Mouse (Mus musculus): ENCODE measurements around the gene Tulp2.
"Not testable (repeated sequence)": the region's sequence is repeated elsewhere in the genome, so short reads cannot be mapped to it uniquely, and the experiment has no call there.

Gene Tulp2

GRCm38 (mm10) chr7:45460377-45460776 is 21.3 kb upstream of the Tulp2 start:
- peak in 1 of 2 experiments; percentile 41 for DNase-seq

- DNase-seq, result peak; percentile 58 to 70
Observed at GRCm38 (mm10) chr7:45460860-45461314, 20.8 kb upstream of the Tulp2 start.

- DNase-seq, result peak in 1 of 2 experiments; percentile 38
Observed at GRCm38 (mm10) chr7:45461326-45461725, 20.4 kb upstream of the Tulp2 start.

- no peak for DNase-seq
Observed at GRCm38 (mm10) chr7:45461781-45462180, 19.9 kb upstream of the Tulp2 start.

GRCm38 (mm10) chr7:45462325-45462724 is 19.4 kb upstream of the Tulp2 start:
- no peak for DNase-seq

GRCm38 (mm10) chr7:45462868-45463267 is 18.8 kb upstream of the Tulp2 start:
- not testable (repeated sequence) for DNase-seq

GRCm38 (mm10) chr7:45463987-45464778 is 17.5 kb upstream of the Tulp2 start:
- DNase-seq, result peak in 1 of 2 experiments; percentile 59

GRCm38 (mm10) chr7:45465112-45465511 is 16.6 kb upstream of the Tulp2 start:
- DNase-seq, result no peak

- peak in 1 of 2 experiments; percentile 45 for DNase-seq
Observed at GRCm38 (mm10) chr7:45465549-45465948, 16.1 kb upstream of the Tulp2 start.

- peak; percentile 99 for DNase-seq
Observed at GRCm38 (mm10) chr7:45466283-45467089, 15.2 kb upstream of the Tulp2 start, which contains the start of gene Bax. Gene Bax, minus strand, starts transcription at chr7:45466898.

GRCm38 (mm10) chr7:45467090-45467670 is 14.5 kb upstream of the Tulp2 start:
- DNase-seq, result no peak

GRCm38 (mm10) chr7:45470869-45471268 is 10.8 kb upstream of the Tulp2 start:
- DNase-seq, result peak; percentile 79 to 86

- peak; percentile 46 to 60 for DNase-seq
Observed at GRCm38 (mm10) chr7:45475291-45475969, 6.2 kb upstream of the Tulp2 start.

- no peak for DNase-seq
Observed at GRCm38 (mm10) chr7:45476453-45476852, 5.2 kb upstream of the Tulp2 start.

GRCm38 (mm10) chr7:45477003-45477402 is 4.7 kb upstream of the Tulp2 start:
- peak; percentile 79 to 80 for DNase-seq

GRCm38 (mm10) chr7:45478774-45479173 is 2.9 kb upstream of the Tulp2 start:
- no peak for DNase-seq

- not testable (repeated sequence) for DNase-seq
Observed at GRCm38 (mm10) chr7:45480310-45480709, 1.4 kb upstream of the Tulp2 start.

- DNase-seq, result no peak
Observed at GRCm38 (mm10) chr7:45482166-45482565, 489 bp downstream of the Tulp2 start.

- not testable (repeated sequence) for DNase-seq
Observed at GRCm38 (mm10) chr7:45484985-45485384, 3.3 kb downstream of the Tulp2 start.

- DNase-seq, result no peak
Observed at GRCm38 (mm10) chr7:45486158-45486557, 4.5 kb downstream of the Tulp2 start.

- DNase-seq, result no peak
Observed at GRCm38 (mm10) chr7:45486761-45487415, 5.2 kb downstream of the Tulp2 start, which contains the start of gene Gm45808. Gene Gm45808, minus strand, starts transcription at chr7:45486811.

- DNase-seq, result peak in 1 of 2 experiments; percentile 30
Observed at GRCm38 (mm10) chr7:45487861-45488292, 6.2 kb downstream of the Tulp2 start.

Data from cerebellum, postnatal 14 days (tissue).